Mouse (Mus musculus) cortical plate, adult 2 months (tissue): ENCODE data around the gene Rnase1. TPM values are rescaled to one million over a fixed set of nuclear protein-coding genes. Genes with fewer than 3 reads are reported as not detected.
A peak's percentile ranks its signal among the peaks of the same experiment; 100 is the strongest.
"Not testable (repeated sequence)": the region's sequence is repeated elsewhere in the genome, so short reads cannot be mapped to it uniquely, and the experiment has no call there.

ENCODE experiments used
- H3K27ac ChIP-seq: fragments of 200-500 bp; 2 replicates; pipeline ENCODE4 v1.5.1; 2012; ENCODE audit warnings: low read length, control low read depth, inconsistent platforms; ENCODE audit not compliant: insufficient read depth
- H3K4me1 ChIP-seq: fragments of 200-500 bp; 2 replicates; pipeline ENCODE4 v1.6.1; 2011; ENCODE audit warnings: low read length; ENCODE audit not compliant: control insufficient read depth, insufficient read depth
- H3K4me3 ChIP-seq: fragments of 200-500 bp; 2 replicates; pipeline ENCODE4 v1.5.1; 2011; ENCODE audit warnings: mild to moderate bottlenecking, low read length, control low read depth; ENCODE audit not compliant: insufficient read depth
- CTCF ChIP-seq: fragments of 200-500 bp; IDR thresholded peaks from 2 replicates; pipeline ENCODE4 v1.5.1; 2011; ENCODE audit warnings: mild to moderate bottlenecking, control low read depth, low read length; ENCODE audit not compliant: insufficient read depth; ENCODE audit errors: extremely low read depth
- POLR2A ChIP-seq: fragments of 200-500 bp; IDR thresholded peaks from 2 replicates; pipeline ENCODE4 v1.6.1; 2011; ENCODE audit warnings: mild to moderate bottlenecking, low read length, control low read depth; ENCODE audit not compliant: insufficient read depth; ENCODE audit errors: extremely low read depth
- polyA plus RNA-seq: library from polyadenylated mRNA; depleted of rRNA; stranded (reverse); fragments of >200 nt; gene quantifications from 2 replicates; pipeline ENCODE4 v1.2.3, GENCODE M21; 2012

Rnase1 gene
- polyA plus RNA-seq, 1 experiment, result 2.4 TPM

- Histone ChIP-seq H3K4me3 (no peak within 1 kb of the TSS), H3K4me1 (no peaks in the 10 kb centered on the region), H3K27ac (no peak within 1 kb of the TSS)
- TF ChIP-seq CTCF (no peak), POLR2A (no peak)
Measured at GRCm38 (mm10) chr14:51113916-51114560, 32.5 kb downstream of the Rnase1 start, which contains the start of gene Eddm3b. Gene Eddm3b (plus strand): TSS chr14:51114426.

GRCm38 (mm10) chr14:51113476-51113875 is 33.1 kb downstream of the Rnase1 start:
- H3K4me1 ChIP-seq, result no peaks in the 10 kb centered on the region
- H3K27ac ChIP-seq, result no peak overlapping the region
- no peak overlapping the region for H3K4me3 ChIP-seq
- no peak for TF ChIP-seq POLR2A
- no peak for TF ChIP-seq CTCF

- H3K4me3 ChIP-seq, result no peak overlapping the region
- no peaks in the 10 kb centered on the region for H3K4me1 ChIP-seq
- H3K27ac ChIP-seq, result no peak overlapping the region
- TF ChIP-seq POLR2A, result no peak
Measured at GRCm38 (mm10) chr14:51111966-51112365, 34.6 kb downstream of the Rnase1 start.

GRCm38 (mm10) chr14:51106449-51106967 is 40.1 kb downstream of the Rnase1 start:
- TF ChIP-seq POLR2A, result no peak
- no peak for TF ChIP-seq CTCF
- H3K4me1 ChIP-seq, result no peaks in the 10 kb centered on the region

GRCm38 (mm10) chr14:51104366-51104765 is 42.2 kb downstream of the Rnase1 start:
- TF ChIP-seq POLR2A (no peak), CTCF (no peak)
- Histone ChIP-seq H3K4me1 (no peaks in the 10 kb centered on the region), H3K27ac (no peak overlapping the region), H3K4me3 (no peak overlapping the region)

More at GRCm38 (mm10) chr14:51106449-51106967, 40.1 kb downstream of the Rnase1 start:
- H3K27ac ChIP-seq, result no peak overlapping the region
- H3K4me3 ChIP-seq, result no peak overlapping the region

GRCm38 (mm10) chr14:51103217-51103616 is 43.4 kb downstream of the Rnase1 start:
- TF ChIP-seq CTCF (peak; percentile 81), POLR2A (no peak)
- no peak overlapping the region for H3K4me3 ChIP-seq

GRCm38 (mm10) chr14:51101284-51101683 is 45.3 kb downstream of the Rnase1 start:
- no peaks in the 10 kb centered on the region for H3K4me1 ChIP-seq
- no peak overlapping the region for H3K4me3 ChIP-seq
- TF ChIP-seq POLR2A, result no peak
- TF ChIP-seq CTCF, result no peak
- no peak overlapping the region for H3K27ac ChIP-seq

More at GRCm38 (mm10) chr14:51103217-51103616, 43.4 kb downstream of the Rnase1 start:
- H3K4me1 ChIP-seq, result no peaks in the 10 kb centered on the region
- H3K27ac ChIP-seq, result no peak overlapping the region

- Histone ChIP-seq H3K4me1 (no peaks in the 10 kb centered on the region), H3K4me3 (no peak overlapping the region), H3K27ac (no peak overlapping the region)
- TF ChIP-seq POLR2A (no peak), CTCF (no peak)
Measured at GRCm38 (mm10) chr14:51098921-51099320, 47.7 kb downstream of the Rnase1 start.

- not testable (repeated sequence) for H3K4me3 ChIP-seq, H3K27ac ChIP-seq, H3K4me1 ChIP-seq
- TF ChIP-seq CTCF, result peak; percentile 58
Measured at GRCm38 (mm10) chr14:51098300-51098699, 48.3 kb downstream of the Rnase1 start.
